Mouse (Mus musculus): Measurements from ENCODE around the gene Zranb2.
A peak's percentile ranks its signal among the peaks of the same experiment; 100 is the strongest.

The Zranb2 gene

GRCm38 (mm10) chr3:157533964-157534785 lies at the start of gene Zranb2:
Gene Zranb2 (plus strand): TSS chr3:157534160.
- DNase-seq (ENCODE audit: low read depth) = peak; percentile 96

GRCm38 (mm10) chr3:157492043-157492442 lies 41.9 kb upstream of the Zranb2 start:
- no peak for DNase-seq (ENCODE audit: low read depth)

- DNase-seq (ENCODE audit: low read depth) = no peak
Measured at GRCm38 (mm10) chr3:157502216-157502615, 31.7 kb upstream of the Zranb2 start.

GRCm38 (mm10) chr3:157514116-157514796 lies 19.7 kb upstream of the Zranb2 start:
- no peak for DNase-seq (ENCODE audit: low read depth)

- no peak for DNase-seq (ENCODE audit: low read depth)
Measured at GRCm38 (mm10) chr3:157516471-157516870, 17.5 kb upstream of the Zranb2 start.

GRCm38 (mm10) chr3:157517992-157518391 lies 16.0 kb upstream of the Zranb2 start:
- DNase-seq (ENCODE audit: low read depth) = no peak

- peak; percentile 37 for DNase-seq (ENCODE audit: low read depth)
Measured at GRCm38 (mm10) chr3:157520433-157520832, 13.5 kb upstream of the Zranb2 start.

- DNase-seq (ENCODE audit: low read depth) = no peak
Measured at GRCm38 (mm10) chr3:157523834-157524233, 10.1 kb upstream of the Zranb2 start.

GRCm38 (mm10) chr3:157531585-157531984 lies 2.4 kb upstream of the Zranb2 start:
- DNase-seq (ENCODE audit: low read depth) = no peak

- peak; percentile 72 for DNase-seq (ENCODE audit: low read depth)
Measured at GRCm38 (mm10) chr3:157534786-157535415, 941 bp downstream of the Zranb2 start.

GRCm38 (mm10) chr3:157549323-157549722 lies 15.4 kb downstream of the Zranb2 start:
- DNase-seq (ENCODE audit: low read depth) = no peak

GRCm38 (mm10) chr3:157549758-157550600 lies 16.0 kb downstream of the Zranb2 start:
- no peak for DNase-seq (ENCODE audit: low read depth)

- DNase-seq (ENCODE audit: low read depth) = peak; percentile 72
Measured at GRCm38 (mm10) chr3:157565196-157565595, 31.2 kb downstream of the Zranb2 start.

- DNase-seq (ENCODE audit: low read depth) = peak; percentile 23
Measured at GRCm38 (mm10) chr3:157566725-157567565, 33.0 kb downstream of the Zranb2 start, which contains the start of gene Ptger3. Gene Ptger3 (plus strand): TSS chr3:157566892.

- peak; percentile 9 for DNase-seq (ENCODE audit: low read depth)
Measured at GRCm38 (mm10) chr3:157567566-157568132, 33.7 kb downstream of the Zranb2 start.

GRCm38 (mm10) chr3:157572011-157572410 lies 38.1 kb downstream of the Zranb2 start:
- peak; percentile 48 for DNase-seq (ENCODE audit: low read depth)

GRCm38 (mm10) chr3:157575441-157576342 lies 41.7 kb downstream of the Zranb2 start:
- DNase-seq (ENCODE audit: low read depth) = no peak

- no peak for DNase-seq (ENCODE audit: low read depth)
Measured at GRCm38 (mm10) chr3:157576343-157576722, 42.4 kb downstream of the Zranb2 start.

GRCm38 (mm10) chr3:157576862-157577261 lies 42.9 kb downstream of the Zranb2 start:
- no peak for DNase-seq (ENCODE audit: low read depth)
